Mouse (Mus musculus): Measurements from ENCODE around the gene Rps6kc1.

The Rps6kc1 gene

DNA sequence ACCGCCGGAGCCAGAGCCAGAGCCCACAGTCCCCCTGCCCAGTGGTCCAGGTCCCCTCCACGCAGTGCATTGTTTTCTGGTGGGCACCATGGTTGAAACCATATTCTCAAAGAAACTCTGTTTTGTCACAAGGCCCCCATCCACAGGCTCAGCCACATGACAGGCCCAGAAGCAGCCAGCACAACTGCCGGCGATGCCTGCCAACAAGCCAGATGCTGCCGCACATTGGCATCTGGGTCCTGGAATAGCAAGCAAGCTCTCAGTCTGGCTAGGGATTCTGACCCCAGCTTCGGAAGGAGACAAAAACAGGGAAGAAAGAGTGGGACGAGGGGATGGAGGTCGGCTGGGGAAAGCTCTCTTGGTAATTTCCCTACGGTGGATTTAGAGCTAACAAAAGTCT is 147.8 kb downstream of the Rps6kc1 start:
- no peak for DNase-seq (ENCODE audit: low spot score)

DNA sequence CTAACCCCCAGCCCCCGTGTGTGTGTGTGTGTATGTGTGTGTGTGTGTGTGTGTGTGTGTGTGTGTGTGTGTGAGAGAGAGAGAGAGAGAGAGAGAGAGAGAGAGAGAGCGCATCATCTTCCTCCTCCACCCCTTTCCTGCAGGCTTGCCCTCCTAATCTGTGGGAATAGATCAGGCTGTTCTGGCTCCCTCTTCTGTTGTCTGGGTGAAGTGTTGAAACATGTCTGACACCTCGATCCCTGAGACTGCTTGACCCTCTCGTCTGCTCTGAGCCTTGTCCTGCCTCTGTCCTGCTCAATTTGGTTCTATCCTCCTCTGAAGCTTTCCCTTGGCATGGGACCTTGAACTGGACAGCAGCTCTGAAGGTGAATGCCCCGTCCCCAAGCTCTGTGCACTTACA is 149.8 kb downstream of the Rps6kc1 start:
- no peak for DNase-seq (ENCODE audit: low spot score)

DNA sequence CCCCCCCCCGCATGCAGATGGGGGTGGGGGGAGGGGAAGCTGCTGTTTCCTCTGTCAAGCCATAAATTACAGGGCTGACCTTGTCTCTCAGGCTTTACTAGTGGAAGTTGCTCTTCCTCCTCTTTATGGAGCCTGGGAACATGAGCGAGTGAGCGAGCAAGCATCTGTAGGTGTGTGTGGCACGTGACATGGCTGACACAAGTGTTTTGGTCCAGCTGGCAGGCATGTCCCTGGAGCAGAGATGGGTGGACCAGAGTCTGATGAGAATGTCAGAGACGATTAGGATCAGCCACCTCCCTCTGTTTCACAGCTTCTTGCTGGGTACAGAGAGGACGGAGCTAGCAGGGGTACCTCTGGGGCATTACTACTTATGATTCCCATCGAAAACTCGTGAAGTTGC is 153.7 kb downstream of the Rps6kc1 start:
- no peak for DNase-seq (ENCODE audit: low spot score)

DNA sequence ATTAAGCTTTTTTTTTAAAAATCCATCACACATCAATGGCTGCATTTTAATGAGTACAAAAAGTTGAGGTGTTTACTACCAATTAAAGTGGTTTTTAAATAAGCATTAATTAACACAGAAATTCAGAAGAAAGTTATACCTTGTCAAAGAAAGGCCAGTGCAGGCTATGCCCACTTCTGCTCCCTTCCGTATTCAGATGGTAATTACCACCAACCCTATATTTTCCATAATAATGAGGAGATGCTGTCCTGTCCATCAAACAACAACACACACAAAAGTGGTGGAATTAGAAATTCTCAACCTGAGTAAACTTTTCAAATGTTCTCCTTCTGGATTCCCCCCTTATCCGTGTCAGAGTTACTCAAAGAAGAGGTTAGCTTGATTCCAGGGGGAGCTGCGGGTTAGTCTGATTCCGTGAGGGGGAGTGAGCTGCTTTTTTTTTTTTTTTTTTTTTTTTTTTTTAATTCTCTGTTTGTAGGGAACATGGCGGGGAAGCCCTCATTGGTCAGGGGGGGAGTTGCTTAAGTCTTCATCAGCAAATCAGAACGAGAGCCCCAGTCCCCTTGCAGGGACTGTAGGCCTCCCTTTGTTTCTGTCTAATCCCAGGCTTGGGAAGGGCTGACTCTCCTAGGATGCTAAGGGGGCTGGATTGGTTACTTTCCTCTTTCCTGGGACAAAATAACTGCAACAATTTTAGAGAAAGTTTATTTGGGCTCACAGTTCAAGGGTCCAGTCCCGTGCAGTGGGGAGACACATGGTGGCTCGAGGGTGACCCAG is 159.6 kb downstream of the Rps6kc1 start:
- DNase-seq (ENCODE audit: low spot score): no peak

DNA sequence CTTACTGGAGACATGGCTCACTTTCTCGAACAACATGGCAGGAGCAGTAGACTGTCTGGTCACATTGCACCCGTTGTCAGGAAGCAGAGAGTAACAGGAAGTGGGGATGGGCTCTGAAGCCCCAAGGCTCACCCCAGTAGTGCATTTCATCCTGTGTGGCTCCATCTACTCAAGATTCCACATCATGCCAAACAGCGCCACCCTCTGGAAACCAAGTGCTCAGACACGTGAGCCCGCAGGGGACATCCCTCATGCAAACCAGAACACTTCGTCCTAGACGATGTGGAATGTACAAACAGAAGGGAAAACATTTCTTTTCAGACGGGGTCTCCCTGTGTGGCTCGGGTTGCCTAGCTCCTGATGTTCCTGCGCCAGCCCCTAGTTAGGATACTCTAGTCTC is 162.6 kb downstream of the Rps6kc1 start:
- DNase-seq (ENCODE audit: low spot score): no peak

DNA sequence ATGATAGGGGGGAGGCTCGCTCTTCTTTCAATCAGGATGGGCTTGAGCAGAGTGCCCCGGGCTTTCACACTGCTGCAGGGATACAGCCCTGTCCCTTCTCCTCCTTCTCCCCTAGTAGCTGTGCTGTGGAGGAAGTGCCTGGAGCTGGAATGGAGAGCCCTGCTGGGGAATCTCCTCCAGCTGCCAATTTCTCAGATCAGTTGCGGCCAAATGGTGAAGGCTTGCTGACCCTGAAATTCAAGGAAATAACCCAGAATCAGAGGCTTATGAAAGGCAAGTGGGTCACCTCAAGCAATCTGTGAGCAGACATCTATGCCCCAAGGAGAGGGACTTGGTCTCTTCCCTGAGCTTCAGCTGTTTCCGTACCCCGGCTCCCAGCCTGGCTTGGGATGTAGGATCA is 170.1 kb downstream of the Rps6kc1 start:
- DNase-seq (ENCODE audit: low spot score): no peak

DNA sequence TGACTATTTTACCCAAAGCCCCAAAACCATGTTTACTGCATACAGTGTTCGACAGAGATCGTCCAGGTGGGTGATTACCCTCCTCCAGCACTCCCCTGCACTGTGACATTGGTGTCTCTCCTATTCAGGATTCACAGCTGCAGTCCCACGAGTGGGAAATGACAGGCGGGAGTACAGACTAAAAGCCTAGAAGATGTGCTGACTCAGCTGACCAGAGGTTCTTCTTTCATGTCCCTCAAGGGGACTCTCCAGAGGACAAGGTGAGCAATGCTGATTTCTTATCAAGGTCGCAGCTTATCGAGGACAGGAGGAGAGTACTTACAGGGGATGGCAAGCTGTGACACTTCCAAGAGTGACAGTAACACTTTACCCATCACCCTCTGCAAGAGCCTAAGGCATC is 178.8 kb downstream of the Rps6kc1 start:
- no peak for DNase-seq (ENCODE audit: low spot score)

DNA sequence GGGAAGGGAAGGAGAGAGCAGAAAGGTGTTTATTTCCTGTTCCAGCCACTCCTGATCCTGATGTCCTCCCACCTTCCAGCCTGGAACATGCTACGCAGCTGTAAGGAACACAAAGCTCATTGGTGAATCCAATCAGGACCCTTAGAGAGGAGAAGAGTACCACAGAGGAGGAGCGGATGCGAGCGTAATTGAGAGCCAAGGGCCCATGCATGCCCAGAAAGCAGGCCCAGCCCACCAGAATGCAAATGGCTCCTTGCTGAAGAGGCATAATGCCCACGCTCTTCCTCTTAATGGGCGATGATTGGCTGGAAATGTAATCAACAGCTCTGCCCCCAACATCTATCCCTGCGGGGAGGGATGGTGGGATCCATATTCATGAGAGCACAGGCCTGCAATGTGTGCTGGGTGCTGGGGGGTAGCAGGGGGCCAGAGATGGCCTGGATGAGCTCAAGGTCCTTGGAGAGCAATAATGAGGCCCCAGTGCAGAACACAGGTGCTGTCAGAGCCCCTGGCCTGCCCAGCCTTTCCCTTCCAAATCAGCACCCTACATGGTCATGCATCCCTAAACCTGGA is 182.0 kb downstream of the Rps6kc1 start:
- DNase-seq (ENCODE audit: low spot score): no peak

DNA sequence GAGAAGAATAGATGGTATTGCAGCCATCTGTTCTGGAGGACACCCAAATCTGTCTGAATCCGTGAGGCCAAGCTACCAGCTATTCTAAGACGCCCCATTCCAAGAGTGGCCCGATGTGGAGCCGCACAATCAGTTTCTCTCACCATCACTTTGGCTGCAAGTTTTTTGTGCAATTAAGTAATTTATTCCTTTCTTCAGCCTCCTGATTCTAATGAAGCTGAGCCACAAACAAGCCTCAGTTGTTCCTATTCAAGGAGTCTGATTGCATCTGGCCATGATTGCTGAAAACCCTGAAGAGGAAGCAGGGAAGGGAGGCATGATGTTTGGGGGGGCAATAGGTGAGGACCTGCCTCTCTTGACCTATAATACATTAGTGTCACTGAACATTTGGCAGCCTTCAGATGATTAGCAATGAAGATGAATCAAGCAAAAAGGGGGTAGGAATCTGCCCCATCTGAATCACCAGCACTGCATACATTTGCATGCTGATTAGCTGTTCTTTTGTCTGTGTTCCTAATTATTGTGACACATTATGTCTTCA is 183.4 kb downstream of the Rps6kc1 start:
- DNase-seq (ENCODE audit: low spot score): no peak

DNA sequence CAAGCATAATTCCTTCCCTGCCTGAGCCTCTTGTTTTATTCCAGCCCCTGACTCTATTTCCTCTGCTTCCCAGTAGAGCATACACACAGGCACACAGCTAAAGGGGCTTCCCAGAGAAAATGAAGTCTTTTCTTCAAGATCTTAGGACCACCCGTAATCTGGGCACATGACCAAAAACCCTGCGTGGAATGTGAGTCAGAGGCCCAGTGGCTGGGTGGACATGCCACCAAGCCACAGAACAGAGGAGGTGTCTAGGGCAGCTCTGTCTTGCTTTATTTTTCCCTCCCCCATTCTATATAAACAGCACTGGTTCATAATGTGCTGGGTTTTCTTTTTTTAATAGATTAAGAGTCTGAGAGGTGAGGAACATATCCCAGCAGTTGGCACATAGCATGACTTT is 184.2 kb downstream of the Rps6kc1 start:
- no peak for DNase-seq (ENCODE audit: low spot score)

DNA sequence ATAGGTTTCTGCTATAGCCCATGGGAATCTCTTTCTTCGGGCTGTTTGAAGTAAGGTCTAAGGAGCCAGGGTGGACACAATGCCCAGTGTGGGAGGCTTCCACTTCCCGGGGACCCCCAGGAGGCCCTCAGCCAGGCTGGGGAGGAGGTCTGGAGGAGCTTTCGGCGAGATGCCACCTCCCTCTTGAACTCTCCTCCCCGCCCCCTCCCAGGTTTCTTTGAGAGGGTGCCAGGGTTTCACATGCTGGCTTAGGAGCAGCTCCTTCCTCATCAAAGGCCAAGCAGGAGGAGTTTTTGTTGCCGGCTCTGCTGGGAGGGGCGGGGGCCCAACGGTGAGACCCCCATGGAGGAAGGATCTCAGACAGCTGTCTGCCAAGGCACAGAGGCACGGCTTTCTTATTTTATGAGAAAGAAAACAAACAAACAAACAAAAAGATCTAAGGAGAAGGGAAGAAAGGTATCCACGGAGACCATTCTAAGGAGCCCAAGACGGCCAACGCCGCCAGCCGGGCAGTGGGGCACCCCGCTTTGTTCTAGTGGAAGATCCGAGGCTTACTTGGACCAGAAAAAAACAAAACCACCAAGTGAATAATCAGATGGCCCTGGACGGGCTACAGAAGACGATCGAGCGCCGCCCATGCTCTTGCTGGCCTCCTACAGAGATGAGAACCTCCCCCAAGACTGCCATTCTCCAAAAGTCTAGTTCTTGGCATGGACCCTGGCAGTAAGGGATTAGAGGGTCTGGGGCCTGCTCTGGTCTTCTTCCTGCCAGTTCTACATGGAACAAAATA is 186.8 kb downstream of the Rps6kc1 start:
- no peak for DNase-seq (ENCODE audit: low spot score)

DNA sequence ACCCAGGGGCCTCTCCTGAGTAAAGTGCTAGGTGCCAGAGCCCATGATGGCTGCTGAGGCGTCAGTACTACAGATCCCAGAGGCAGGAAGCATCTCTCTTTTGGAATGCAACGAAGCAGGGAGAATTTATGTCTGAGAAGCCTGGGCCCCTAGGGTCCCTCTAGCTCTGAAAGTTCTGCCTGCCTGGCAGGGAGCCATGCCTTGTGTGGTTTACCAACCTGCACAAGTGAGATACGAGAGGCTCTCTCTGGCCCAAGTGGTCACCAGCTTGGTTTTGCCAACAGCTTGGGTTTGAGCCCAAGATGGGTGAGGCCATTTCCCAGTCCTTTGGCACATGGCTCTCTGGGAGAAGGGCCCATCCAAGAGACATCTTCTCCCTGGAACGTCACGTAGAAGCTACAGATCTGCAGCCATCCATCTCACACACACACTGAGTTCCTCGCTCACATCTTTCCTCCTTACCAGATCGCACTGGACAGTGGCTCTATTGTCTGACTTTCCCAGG is 187.6 kb downstream of the Rps6kc1 start:
- no peak for DNase-seq (ENCODE audit: low spot score)

DNA sequence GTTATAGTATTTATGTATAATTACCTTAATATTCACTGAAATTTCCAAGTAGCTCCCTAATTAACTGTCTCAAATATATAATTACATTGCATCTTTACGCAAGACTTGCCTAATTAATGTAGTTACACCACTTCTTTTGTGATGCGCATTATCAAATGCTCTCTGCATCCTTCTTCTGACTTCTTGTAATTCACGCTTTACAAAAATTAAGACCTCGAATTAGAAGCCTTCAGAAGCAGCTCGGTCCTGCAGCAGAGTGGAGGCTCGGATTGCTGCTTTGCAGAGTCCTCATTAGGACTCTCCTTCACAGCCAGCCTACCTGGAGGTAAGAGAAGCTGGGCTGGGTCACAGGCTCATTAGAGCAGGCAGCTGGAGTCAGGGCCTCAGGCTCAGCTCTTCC is 197.7 kb downstream of the Rps6kc1 start:
- DNase-seq (ENCODE audit: low spot score): no peak

DNA sequence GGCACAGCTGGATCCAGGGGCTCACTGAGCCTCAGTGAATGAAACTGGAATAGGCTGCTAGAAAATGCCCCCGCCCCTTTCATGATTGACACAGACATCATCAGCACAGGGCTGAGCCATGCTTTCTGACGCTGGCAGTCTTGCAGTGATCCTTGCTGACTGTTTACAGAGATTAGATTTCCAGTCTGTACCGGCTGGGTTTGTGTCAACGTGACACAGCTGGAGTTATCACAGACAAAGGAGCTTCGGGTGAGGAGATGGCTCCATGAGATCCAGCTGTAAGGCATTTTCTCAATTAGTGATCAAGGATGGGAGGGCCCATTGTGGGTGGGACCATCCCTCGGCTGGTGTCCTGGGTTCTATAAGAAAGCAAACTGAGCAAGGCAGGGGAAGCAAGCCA is 214.0 kb downstream of the Rps6kc1 start:
- DNase-seq (ENCODE audit: low spot score): no peak

DNA sequence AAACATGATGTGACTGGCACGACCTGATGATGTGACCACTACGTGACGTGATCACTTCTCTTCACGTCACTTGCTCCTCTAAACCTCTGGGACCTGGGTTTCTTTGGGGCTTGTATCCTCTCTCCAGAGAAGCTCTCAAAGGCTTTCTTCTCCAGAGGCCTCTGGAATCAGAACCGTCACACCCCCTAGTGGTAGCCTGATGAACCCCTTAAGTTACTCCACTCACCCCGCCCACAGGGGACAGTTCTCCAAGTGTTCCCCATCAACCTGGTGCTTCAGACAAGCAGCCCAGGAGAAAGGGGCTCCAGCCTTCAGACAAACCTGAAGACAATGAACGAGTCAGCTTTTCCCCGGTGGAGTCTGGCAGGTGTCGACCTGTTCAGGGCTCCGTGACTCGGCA is 216.0 kb downstream of the Rps6kc1 start:
- DNase-seq (ENCODE audit: low spot score): peak; percentile 80

DNA sequence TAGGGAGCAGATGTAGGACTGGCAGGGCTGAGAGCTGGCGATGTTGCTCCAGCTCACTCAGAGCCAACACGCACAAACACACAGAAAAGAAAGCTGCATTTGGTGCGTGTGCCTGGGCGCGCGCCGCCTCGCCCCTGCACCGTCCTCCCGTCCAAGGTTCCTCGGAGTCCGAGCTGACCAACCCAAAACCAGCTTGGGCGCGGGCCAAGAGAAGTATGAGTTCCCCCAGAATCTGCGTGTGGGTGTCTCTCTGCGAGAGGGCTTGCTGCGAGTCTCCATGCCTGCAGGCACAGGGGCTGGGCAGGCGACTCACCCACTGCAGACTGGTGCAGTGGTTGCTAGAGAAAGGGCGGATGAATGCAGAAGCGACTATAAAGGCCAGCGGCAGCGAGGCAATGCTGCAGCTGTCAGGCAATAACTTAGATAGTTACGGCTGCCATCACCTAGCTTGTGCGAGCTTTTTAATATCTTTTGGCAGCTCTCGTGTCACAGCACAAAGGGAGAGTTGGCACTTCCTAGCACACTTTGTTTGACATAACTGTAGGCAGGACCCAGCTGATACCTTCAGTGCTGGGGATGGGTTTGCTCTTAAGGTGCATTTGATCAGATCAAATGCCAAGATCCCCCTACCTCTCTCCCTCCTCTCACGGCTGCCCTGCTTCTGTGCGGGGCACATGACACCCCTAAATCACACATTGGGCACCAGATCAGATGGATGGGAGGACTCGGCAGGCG is 220.9 kb downstream of the Rps6kc1 start:
- DNase-seq (ENCODE audit: low spot score): peak; percentile 57

DNA sequence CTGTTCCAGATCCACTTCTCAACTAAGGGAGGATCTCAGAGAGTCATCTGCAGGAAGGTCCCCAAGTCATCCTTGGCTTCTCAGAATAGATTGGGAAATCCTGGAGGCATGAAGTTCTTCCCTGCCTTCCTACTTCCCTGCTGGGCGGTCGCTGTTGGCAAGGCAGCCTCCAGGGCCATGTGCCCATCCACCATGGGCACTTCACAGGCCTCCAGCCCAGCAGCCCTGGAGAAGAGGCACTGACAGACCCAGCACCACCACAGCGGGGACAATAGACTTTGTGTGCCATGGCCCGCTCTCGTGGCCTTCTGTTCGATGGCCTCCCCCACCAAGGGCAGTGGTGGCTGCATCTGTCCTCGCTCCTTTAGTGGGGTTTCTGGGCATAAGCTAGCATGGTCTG is 228.5 kb downstream of the Rps6kc1 start:
- DNase-seq (ENCODE audit: low spot score): no peak

DNA sequence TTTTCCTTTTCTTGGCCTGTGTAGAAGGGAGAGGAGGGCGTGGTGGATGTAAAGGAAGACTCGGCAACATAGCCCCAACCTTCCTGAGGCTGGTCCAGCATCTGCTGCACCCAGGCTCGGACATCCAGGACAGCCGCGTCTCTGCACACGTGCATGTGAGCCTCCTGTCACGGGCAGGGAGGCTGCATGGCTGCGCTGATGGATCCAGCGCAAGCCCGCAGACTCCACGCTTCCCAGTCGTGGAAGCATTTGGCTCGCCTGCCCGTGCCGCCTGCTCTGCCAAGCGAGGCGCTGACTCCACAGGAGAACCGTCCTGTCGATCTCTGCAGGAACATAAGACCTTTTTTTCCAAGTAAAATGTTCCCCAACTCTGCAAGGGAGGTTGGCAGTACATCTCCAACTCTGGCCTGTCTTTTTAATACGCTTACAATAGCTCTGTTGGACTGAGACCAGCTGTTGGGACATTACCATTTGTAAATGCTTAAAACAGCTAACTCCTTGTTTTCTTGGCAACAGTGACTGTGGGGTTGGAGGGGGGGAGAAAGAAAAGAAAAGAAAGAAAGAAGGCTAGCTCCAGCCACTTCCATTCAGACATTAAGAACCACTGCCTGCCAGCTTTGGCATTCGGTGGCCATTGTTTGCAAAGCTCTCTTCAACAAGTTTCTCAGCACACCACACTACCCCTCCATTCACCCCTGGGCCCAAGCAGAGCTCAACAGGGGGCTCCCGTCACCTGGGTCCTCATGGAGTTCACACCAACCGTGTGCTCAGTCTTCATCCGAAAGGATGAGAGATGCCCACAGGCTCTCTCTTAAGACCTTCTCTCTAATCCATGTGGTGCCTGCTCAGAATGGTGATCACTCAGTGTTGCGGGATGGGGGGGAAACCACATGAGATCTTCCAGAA is 229.3 kb downstream of the Rps6kc1 start:
- DNase-seq (ENCODE audit: low spot score): no peak

DNA sequence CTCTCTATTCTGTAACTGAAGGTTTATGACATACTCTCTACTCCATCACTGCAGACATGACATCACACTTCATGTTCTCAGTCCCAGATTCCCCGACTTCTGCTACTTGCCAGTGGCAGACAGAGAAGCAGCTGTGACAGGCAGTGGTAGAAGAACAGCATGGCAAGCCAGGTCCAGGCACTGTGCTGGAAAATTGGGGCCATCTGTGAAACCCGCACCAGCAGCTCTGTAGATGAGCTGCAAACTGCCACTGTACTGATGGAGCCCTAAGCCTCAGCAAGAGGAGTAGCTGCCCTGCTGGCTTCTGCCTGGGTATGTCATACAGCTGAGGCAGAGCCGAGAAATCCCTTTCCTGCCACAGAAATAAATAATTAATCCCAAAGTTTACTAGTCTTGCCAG is 236.1 kb downstream of the Rps6kc1 start:
- no peak for DNase-seq (ENCODE audit: low spot score)

DNA sequence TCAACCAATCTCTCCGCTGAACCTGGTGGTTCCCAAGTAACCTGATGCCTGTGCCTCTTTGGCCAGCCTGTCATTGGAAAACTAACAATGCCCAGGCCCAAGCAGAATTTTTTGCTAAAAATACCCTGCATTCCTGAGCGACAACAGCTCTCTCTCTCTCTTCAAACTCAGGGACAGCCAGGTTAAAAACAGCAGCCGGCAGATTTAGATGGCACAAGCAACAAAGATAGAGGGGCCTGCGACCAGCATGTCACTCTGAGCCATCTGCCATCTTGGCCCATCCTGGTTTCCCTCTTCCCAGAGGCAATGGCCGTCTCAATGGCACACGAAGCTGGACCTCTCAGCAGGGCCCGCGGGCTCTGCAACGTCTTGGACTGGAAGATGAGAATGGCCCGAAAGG is 242.5 kb downstream of the Rps6kc1 start:
- DNase-seq (ENCODE audit: low spot score): peak; percentile 32

DNA sequence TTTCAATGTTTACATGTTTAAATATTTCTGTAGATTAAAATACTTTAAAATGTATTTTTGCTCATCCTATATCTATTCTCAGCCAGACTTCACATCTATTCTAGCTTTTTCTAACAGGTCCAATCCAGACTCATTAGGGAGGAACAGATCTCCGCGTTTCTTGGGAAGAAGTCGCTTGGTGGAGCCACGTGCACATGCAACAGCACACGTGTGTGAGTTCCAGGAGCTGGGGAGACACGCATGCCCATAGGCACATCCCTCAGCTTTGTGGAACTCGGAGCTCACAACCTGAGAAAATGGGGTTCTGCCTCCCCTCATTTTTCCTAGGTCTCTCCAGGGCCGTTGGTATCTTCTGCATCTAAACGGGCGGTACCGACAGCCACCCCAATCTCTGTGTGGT is 243.7 kb downstream of the Rps6kc1 start:
- no peak for DNase-seq (ENCODE audit: low spot score)
